Mouse (Mus musculus): ENCODE data around the gene Phldb2. TPM values are rescaled to one million over a fixed set of nuclear protein-coding genes. Genes with fewer than 3 reads are reported as not detected.

Phldb2 gene
- polyA plus RNA-seq, 1 experiment from 2014 or later: 31.8 TPM

GRCm38 (mm10) chr16:45881177-45881832 is 72.1 kb downstream of the Phldb2 start:
- no peak overlapping the region for H3K4me3 ChIP-seq (replicated peaks)
- H3K9me3 ChIP-seq: no peaks in the 10 kb centered on the region
- ATAC-seq: no peak
- no peaks in the 10 kb centered on the region for H3K36me3 ChIP-seq
- H3K27ac ChIP-seq: no peak overlapping the region
- no peaks in the 10 kb centered on the region for H3K27me3 ChIP-seq (replicated peaks)
- 70% methylated on average over 7 of the region's 7 CpGs for WGBS
- H3K4me2 ChIP-seq (replicated peaks): no peak overlapping the region
- no peak overlapping the region for H3K9ac ChIP-seq
- 0 out of 2 replicates have a peak, but pooled peaks cover under 1% of the 10 kb centered on the region for H3K4me1 ChIP-seq (replicated peaks)

GRCm38 (mm10) chr16:45880101-45880751 is 73.2 kb downstream of the Phldb2 start:
- H3K4me3 ChIP-seq (replicated peaks): no peak overlapping the region
- WGBS: 85% methylated on average over 6 of the region's 6 CpGs
- no peaks in the 10 kb centered on the region for H3K9me3 ChIP-seq
- ATAC-seq: no peak
- no peaks in the 10 kb centered on the region for H3K36me3 ChIP-seq
- no peak overlapping the region for H3K9ac ChIP-seq
- H3K4me1 ChIP-seq (replicated peaks): no peaks in the 10 kb centered on the region
- no peaks in the 10 kb centered on the region for H3K27me3 ChIP-seq (replicated peaks)
- no peak overlapping the region for H3K4me2 ChIP-seq (replicated peaks)
- no peak overlapping the region for H3K27ac ChIP-seq

- Histone ChIP-seq H3K9me3 (no peaks in the 10 kb centered on the region), H3K9ac (no peak overlapping the region), H3K36me3 (no peaks in the 10 kb centered on the region), H3K27me3 (replicated peaks) (no peaks in the 10 kb centered on the region), H3K4me1 (replicated peaks) (no peaks in the 10 kb centered on the region), H3K4me2 (replicated peaks) (no peak overlapping the region), H3K27ac (no peak overlapping the region), H3K4me3 (replicated peaks) (no peak overlapping the region)
- 80% methylated on average over 1 of the region's 1 CpGs for WGBS
- ATAC-seq: no peak
Observed at GRCm38 (mm10) chr16:45877739-45878138, 75.7 kb downstream of the Phldb2 start.

- no peak overlapping the region for H3K4me3 ChIP-seq (replicated peaks)
- H3K36me3 ChIP-seq: no peaks in the 10 kb centered on the region
- no peaks in the 10 kb centered on the region for H3K27me3 ChIP-seq (replicated peaks)
- H3K4me1 ChIP-seq (replicated peaks): no peaks in the 10 kb centered on the region
- ATAC-seq: no peak
- no peak overlapping the region for H3K9ac ChIP-seq
- H3K4me2 ChIP-seq (replicated peaks): no peak overlapping the region
- 72% methylated on average over 5 of the region's 5 CpGs for WGBS
- no peak overlapping the region for H3K27ac ChIP-seq
- no peaks in the 10 kb centered on the region for H3K9me3 ChIP-seq
Observed at GRCm38 (mm10) chr16:45877171-45877570, 76.2 kb downstream of the Phldb2 start.

- 77% methylated on average over 4 of the region's 4 CpGs for WGBS
- no peak for ATAC-seq
- Histone ChIP-seq H3K9ac (no peak overlapping the region), H3K4me3 (replicated peaks) (no peak overlapping the region), H3K9me3 (no peaks in the 10 kb centered on the region), H3K27me3 (replicated peaks) (no peaks in the 10 kb centered on the region), H3K4me1 (replicated peaks) (peaks cover 3% of the 10 kb centered on the region; the same call in 1 of the 2 replicates), H3K27ac (no peak overlapping the region), H3K4me2 (replicated peaks) (no peak overlapping the region), H3K36me3 (no peaks in the 10 kb centered on the region)
Observed at GRCm38 (mm10) chr16:45873397-45873796, 80.0 kb downstream of the Phldb2 start.

- Histone ChIP-seq H3K27me3 (replicated peaks) (no peaks in the 10 kb centered on the region), H3K36me3 (no peaks in the 10 kb centered on the region), H3K4me3 (replicated peaks) (no peak overlapping the region), H3K9me3 (no peaks in the 10 kb centered on the region), H3K27ac (no peak overlapping the region), H3K4me2 (replicated peaks) (no peak overlapping the region), H3K4me1 (replicated peaks) (peaks cover 3% of the 10 kb centered on the region; the same call in 1 of the 2 replicates), H3K9ac (no peak overlapping the region)
- ATAC-seq: no peak
- 50% methylated on average over 10 of the region's 10 CpGs for WGBS
Observed at GRCm38 (mm10) chr16:45871286-45871976, 82.0 kb downstream of the Phldb2 start.

GRCm38 (mm10) chr16:45870651-45871050 is 82.7 kb downstream of the Phldb2 start:
- 32% methylated on average over 2 of the region's 2 CpGs for WGBS
- Histone ChIP-seq H3K27ac (no peak overlapping the region), H3K27me3 (replicated peaks) (no peaks in the 10 kb centered on the region), H3K4me2 (replicated peaks) (no peak overlapping the region), H3K36me3 (no peaks in the 10 kb centered on the region), H3K4me1 (replicated peaks) (peaks cover 3% of the 10 kb centered on the region; the same call in 1 of the 2 replicates), H3K9ac (no peak overlapping the region), H3K9me3 (no peaks in the 10 kb centered on the region), H3K4me3 (replicated peaks) (no peak overlapping the region)
- no peak for ATAC-seq

- Histone ChIP-seq H3K9me3 (no peaks in the 10 kb centered on the region), H3K4me2 (replicated peaks) (no peak overlapping the region), H3K27ac (no peak overlapping the region), H3K4me3 (replicated peaks) (no peak overlapping the region), H3K27me3 (replicated peaks) (no peaks in the 10 kb centered on the region), H3K9ac (no peak overlapping the region), H3K4me1 (replicated peaks) (peaks cover 3% of the 10 kb centered on the region; the same call in 1 of the 2 replicates), H3K36me3 (no peaks in the 10 kb centered on the region)
- ATAC-seq: no peak
- WGBS: 69% methylated on average over 3 of the region's 3 CpGs
Observed at GRCm38 (mm10) chr16:45869044-45869443, 84.4 kb downstream of the Phldb2 start.

GRCm38 (mm10) chr16:45857277-45857863 is 96.0 kb downstream of the Phldb2 start:
- Histone ChIP-seq H3K36me3 (no peaks in the 10 kb centered on the region), H3K4me2 (replicated peaks) (no peak overlapping the region), H3K9ac (no peak overlapping the region), H3K27ac (no peak overlapping the region), H3K27me3 (replicated peaks) (no peaks in the 10 kb centered on the region), H3K4me3 (replicated peaks) (no peak overlapping the region), H3K9me3 (no peaks in the 10 kb centered on the region), H3K4me1 (replicated peaks) (no peaks in the 10 kb centered on the region)
- ATAC-seq: no peak
- 87% methylated on average over 5 of the region's 5 CpGs for WGBS

GRCm38 (mm10) chr16:45854499-45854898 is 98.9 kb downstream of the Phldb2 start:
- Histone ChIP-seq H3K9me3 (no peaks in the 10 kb centered on the region), H3K36me3 (no peaks in the 10 kb centered on the region), H3K27me3 (replicated peaks) (no peaks in the 10 kb centered on the region), H3K4me2 (replicated peaks) (no peak overlapping the region), H3K4me1 (replicated peaks) (no peaks in the 10 kb centered on the region), H3K27ac (no peak overlapping the region), H3K9ac (no peak overlapping the region), H3K4me3 (replicated peaks) (no peak overlapping the region)
- ATAC-seq: no peak
- 93% methylated on average over 10 of the region's 10 CpGs for WGBS

- H3K36me3 ChIP-seq: no peaks in the 10 kb centered on the region
- no peaks in the 10 kb centered on the region for H3K4me1 ChIP-seq (replicated peaks)
- no peak for ATAC-seq
- H3K4me2 ChIP-seq (replicated peaks): no peak overlapping the region
- no peak overlapping the region for H3K9ac ChIP-seq
- 67% methylated on average over 4 of the region's 4 CpGs for WGBS
- no peaks in the 10 kb centered on the region for H3K27me3 ChIP-seq (replicated peaks)
- no peak overlapping the region for H3K27ac ChIP-seq
- no peaks in the 10 kb centered on the region for H3K9me3 ChIP-seq
- no peak overlapping the region for H3K4me3 ChIP-seq (replicated peaks)
Observed at GRCm38 (mm10) chr16:45849045-45849444, 104.4 kb downstream of the Phldb2 start.

- Histone ChIP-seq H3K27ac (peak overlapping the region; percentile 88; the same call in 1 of the 2 replicates), H3K27me3 (replicated peaks) (no peaks in the 10 kb centered on the region)
Observed at GRCm38 (mm10) chr16:45844875-45845274, 108.5 kb downstream of the Phldb2 start.

More at GRCm38 (mm10) chr16:45844875-45845274, 108.5 kb downstream of the Phldb2 start:
- 17% methylated on average over 10 of the region's 10 CpGs for WGBS
- H3K36me3 ChIP-seq: no peaks in the 10 kb centered on the region
- peaks cover 5% of the 10 kb centered on the region; the same call in 1 of the 2 replicates for H3K4me1 ChIP-seq (replicated peaks)
- no peak for ATAC-seq
- H3K4me2 ChIP-seq (replicated peaks): peak overlapping the region; percentile 91
- no peaks in the 10 kb centered on the region for H3K9me3 ChIP-seq
- no peak overlapping the region; the same call in none of the 2 replicates for H3K9ac ChIP-seq
- H3K4me3 ChIP-seq (replicated peaks): peak overlapping the region; percentile 73
